32 mouse cellular contexts compared by ENCODE assay signal in genomic region chr5:60061178-60061577, GRCm38 (mm10).
DNase-seq lines count a peak whose midpoint lies in the region; ATAC-seq lines count a peak whose summit lies in the region.
"Had no signal": no experiment of that assay in that cellular context is flagged by ENCODE, and none has a peak within 500 bp of the region (broad histone marks: within the 10 kb centered on the region; RNA-seq: fewer than 3 reads in every experiment).

No protein-coding gene starts in this region.

- H3K4me3 ChIP-seq in embryonic facial prominence, embryonic 14.5 days (ENCODE audit: low read depth, low read length), result no peak overlapping the region
- no peak overlapping the region for H3K4me3 ChIP-seq in embryonic facial prominence, embryonic 10.5 days
- H3K4me3 ChIP-seq in hindbrain, embryonic 12.5 days, result no peak overlapping the region
- no peak overlapping the region for H3K4me3 ChIP-seq in hindbrain, embryonic 13.5 days
- no peak overlapping the region for H3K4me3 ChIP-seq in neural tube, embryonic 11.5 days (ENCODE audit: low read depth, low read length)
- H3K4me3 ChIP-seq: heart, embryonic 10.5 days; heart, embryonic 15.5 days; layer of hippocampus, adult 2 months; left cerebral cortex, adult 2 months; limb, embryonic 13.5 days; neural tube, embryonic 13.5 days had no signal

- H3K4me2 ChIP-seq in embryonic facial prominence, embryonic 14.5 days (ENCODE audit: low read depth, low read length), result no peak overlapping the region
- no peak overlapping the region for H3K4me2 ChIP-seq in hindbrain, embryonic 12.5 days (replicated peaks)
- H3K4me2 ChIP-seq in hindbrain, embryonic 13.5 days, result no peak overlapping the region
- H3K4me2 ChIP-seq in neural tube, embryonic 11.5 days (ENCODE audit: low read depth), result no peak overlapping the region
- H3K4me2 ChIP-seq: heart, embryonic 15.5 days; hindbrain, embryonic 14.5 days; limb, embryonic 13.5 days; liver, embryonic 11.5 days; neural tube, embryonic 13.5 days had no signal

- no peaks in the 10 kb centered on the region for H3K36me3 ChIP-seq in embryonic facial prominence, embryonic 14.5 days (ENCODE audit: control insufficient read depth, insufficient read depth, low read length)
- H3K36me3 ChIP-seq in embryonic facial prominence, embryonic 10.5 days (replicated peaks), result no peaks in the 10 kb centered on the region
- no peaks in the 10 kb centered on the region for H3K36me3 ChIP-seq in hindbrain, embryonic 12.5 days
- no peaks in the 10 kb centered on the region for H3K36me3 ChIP-seq in hindbrain, embryonic 13.5 days
- H3K36me3 ChIP-seq in neural tube, embryonic 11.5 days (ENCODE audit: control insufficient read depth, insufficient read depth, low read length), result no peaks in the 10 kb centered on the region
- H3K36me3 ChIP-seq: G1E; heart, embryonic 10.5 days; heart, embryonic 15.5 days; limb, embryonic 13.5 days; neural tube, embryonic 13.5 days had no signal

- H3K9me3 ChIP-seq in embryonic facial prominence, embryonic 14.5 days (ENCODE audit: control insufficient read depth, low read length), result no peaks in the 10 kb centered on the region
- no peaks in the 10 kb centered on the region for H3K9me3 ChIP-seq in embryonic facial prominence, embryonic 10.5 days
- no peaks in the 10 kb centered on the region for H3K9me3 ChIP-seq in hindbrain, embryonic 12.5 days (replicated peaks)
- H3K9me3 ChIP-seq in hindbrain, embryonic 13.5 days, result no peaks in the 10 kb centered on the region
- H3K9me3 ChIP-seq in neural tube, embryonic 11.5 days (ENCODE audit: control insufficient read depth, low read length), result no peaks in the 10 kb centered on the region
- H3K9me3 ChIP-seq: G1E; heart, embryonic 10.5 days; heart, embryonic 15.5 days; limb, embryonic 13.5 days; neural tube, embryonic 13.5 days had no signal

- H3K27me3 ChIP-seq in embryonic facial prominence, embryonic 14.5 days (replicated peaks; ENCODE audit: control insufficient read depth, insufficient read depth, low read length), result no peaks in the 10 kb centered on the region
- no peaks in the 10 kb centered on the region for H3K27me3 ChIP-seq in embryonic facial prominence, embryonic 10.5 days (replicated peaks; ENCODE audit: low read depth, poor library complexity, severe bottlenecking)
- H3K27me3 ChIP-seq in hindbrain, embryonic 12.5 days, result no peaks in the 10 kb centered on the region
- no peaks in the 10 kb centered on the region for H3K27me3 ChIP-seq in hindbrain, embryonic 13.5 days
- no peaks in the 10 kb centered on the region for H3K27me3 ChIP-seq in neural tube, embryonic 11.5 days (ENCODE audit: control insufficient read depth, insufficient read depth, low read length)
- H3K27me3 ChIP-seq: heart, embryonic 15.5 days; limb, embryonic 13.5 days; neural tube, embryonic 13.5 days had no signal

- WGBS in embryonic facial prominence, embryonic 14.5 days, result 58% methylated on average over 6 of the region's 6 CpGs
- 65% methylated on average over 6 of the region's 6 CpGs for WGBS in embryonic facial prominence, embryonic 10.5 days
- WGBS in hindbrain, embryonic 12.5 days, result 50% methylated on average over 6 of the region's 6 CpGs
- WGBS in hindbrain, embryonic 13.5 days, result 52% methylated on average over 6 of the region's 6 CpGs
- 58% methylated on average over 6 of the region's 6 CpGs for WGBS in neural tube, embryonic 11.5 days

- H3K4me1 ChIP-seq in embryonic facial prominence, embryonic 14.5 days (ENCODE audit: control insufficient read depth, insufficient read depth, low read length), result no peaks in the 10 kb centered on the region
- no peaks in the 10 kb centered on the region for H3K4me1 ChIP-seq in embryonic facial prominence, embryonic 10.5 days
- no peaks in the 10 kb centered on the region for H3K4me1 ChIP-seq in hindbrain, embryonic 12.5 days
- no peaks in the 10 kb centered on the region for H3K4me1 ChIP-seq in hindbrain, embryonic 13.5 days (replicated peaks)
- no peaks in the 10 kb centered on the region for H3K4me1 ChIP-seq in neural tube, embryonic 11.5 days (ENCODE audit: control insufficient read depth, insufficient read depth, low read length)
- H3K4me1 ChIP-seq: heart, embryonic 10.5 days; heart, embryonic 15.5 days; limb, embryonic 13.5 days; neural tube, embryonic 13.5 days had no signal

- no peak overlapping the region for H3K27ac ChIP-seq in embryonic facial prominence, embryonic 14.5 days (replicated peaks; ENCODE audit: low read depth, low read length)
- no peak overlapping the region for H3K27ac ChIP-seq in embryonic facial prominence, embryonic 10.5 days (replicated peaks)
- H3K27ac ChIP-seq in hindbrain, embryonic 12.5 days, result no peak overlapping the region
- H3K27ac ChIP-seq in hindbrain, embryonic 13.5 days, result no peak overlapping the region
- H3K27ac ChIP-seq in neural tube, embryonic 11.5 days (ENCODE audit: low read depth, low read length), result no peak overlapping the region
- H3K27ac ChIP-seq: heart, embryonic 10.5 days; heart, embryonic 15.5 days; hindbrain, embryonic 14.5 days; layer of hippocampus, adult 2 months; left cerebral cortex, adult 2 months; limb, embryonic 13.5 days; neural tube, embryonic 13.5 days had no signal

- ATAC-seq in embryonic facial prominence, embryonic 14.5 days (ENCODE audit: low read depth), result no peak
- 0 out of 2 replicates have a peak, but pooled peaks have one; percentile 60 for ATAC-seq in hindbrain, embryonic 12.5 days (ENCODE audit: low FRiP score)
- ATAC-seq in hindbrain, embryonic 13.5 days (ENCODE audit: low FRiP score), result no peak
- 0 out of 2 replicates have a peak, but pooled peaks have one; percentile 58 for ATAC-seq in neural tube, embryonic 11.5 days (ENCODE audit: insufficient read depth, low FRiP score, low TSS enrichment)
- ATAC-seq: inflammation-experienced regulatory T-cells, adult 6 months; liver, postnatal 0 days had no signal

- DNase-seq in embryonic facial prominence, embryonic 14.5 days (ENCODE audit: low spot score), result peak; percentile 32
- no peak for DNase-seq in embryonic facial prominence, embryonic 10.5 days (ENCODE audit: low spot score)
- no peak for DNase-seq in neural tube, embryonic 11.5 days (ENCODE audit: low spot score)
- no peak for DNase-seq in neural tube, embryonic 10.5 days (ENCODE audit: extremely low spot score, low spot score)
- DNase-seq in retina, embryonic 14.5 days (ENCODE audit: low spot score), result peak; percentile 16
- DNase-seq in urinary bladder, postnatal 4 days (ENCODE audit: low spot score in 2 of 2), result no peak
- DNase-seq: adrenal gland, adult 8-10 months; cerebellum, adult 11 months; cerebellum, adult 9-10 months; cerebellum, postnatal 36 days; gastrocnemius, postnatal 25 days; heart, adult 11 months; kidney, adult 11 months; kidney, postnatal 36 days; liver, postnatal 0 days; lung, postnatal 36 days; right cerebral cortex, adult 18-20 months; spleen, adult 18-20 months; thymus, adult 18-20 months; thymus, postnatal 25 days had no signal

- no peak overlapping the region for H3K9ac ChIP-seq in embryonic facial prominence, embryonic 14.5 days (ENCODE audit: low read depth, low read length)
- H3K9ac ChIP-seq in hindbrain, embryonic 12.5 days, result no peak overlapping the region
- no peak overlapping the region for H3K9ac ChIP-seq in hindbrain, embryonic 13.5 days
- H3K9ac ChIP-seq in neural tube, embryonic 11.5 days (ENCODE audit: low read length), result no peak overlapping the region
- H3K9ac ChIP-seq: heart, embryonic 15.5 days; hindbrain, embryonic 14.5 days; limb, embryonic 13.5 days; liver, postnatal 0 days; neural tube, embryonic 13.5 days had no signal

Comparison
In these comparisons a context has a peak if more than half of its experiments do, and no peak if none do; other contexts are left out.
1. ATAC-seq: peak in hindbrain, embryonic 12.5 days (single experiment) and neural tube, embryonic 11.5 days (single experiment); none in embryonic facial prominence, embryonic 14.5 days (single experiment) and hindbrain, embryonic 13.5 days (single experiment).
2. DNase-seq: peak in embryonic facial prominence, embryonic 14.5 days (single experiment) and retina, embryonic 14.5 days (single experiment); none in embryonic facial prominence, embryonic 10.5 days (single experiment), neural tube, embryonic 11.5 days (single experiment), neural tube, embryonic 10.5 days (single experiment) and urinary bladder, postnatal 4 days (0 of 2).